Mouse (Mus musculus) heart, embryonic 14.5 days (tissue): Measurements from ENCODE around the gene Crip2. TPM values are rescaled to one million over a fixed set of nuclear protein-coding genes. Genes with fewer than 3 reads are reported as not detected.

Experiments used
- ATAC-seq: fragments of 200-750 bp; cut with Nextera tagmentation; 2 replicates; pipeline ENCODE4 v1.8.0; 2017; ENCODE audit warnings: low read depth, moderate TSS enrichment; ENCODE audit not compliant: insufficient number of reproducible peaks, insufficient read depth, low FRiP score
- H3K27ac ChIP-seq, 2 experiments: fragments of 200-500 bp in 1 of 2; fragments of 300-500 bp in 1 of 2; sonication (generic) in 1 of 2; replicated peaks in 1 of 2; 2 replicates each; pipeline ENCODE4 v1.5.1; 2012 to 2014; ENCODE audit warnings: low read depth in 2 of 2, low read length in 2 of 2, control low read depth in 1 of 2, mild to moderate bottlenecking in 1 of 2, mixed read lengths in 1 of 2; ENCODE audit not compliant: control insufficient read depth in 1 of 2, insufficient read depth in 1 of 2
- H3K27me3 ChIP-seq: fragments of 300-500 bp; sonication (generic); 2 replicates; pipeline ENCODE4 v1.6.1; 2014; ENCODE audit warnings: mild to moderate bottlenecking, low read length, control low read depth; ENCODE audit not compliant: control insufficient read depth, insufficient read depth
- H3K36me3 ChIP-seq: fragments of 300-500 bp; sonication (generic); 2 replicates; pipeline ENCODE4 v1.6.1; 2014; ENCODE audit warnings: mild to moderate bottlenecking, control low read depth, low read length, mixed read lengths; ENCODE audit not compliant: control insufficient read depth, insufficient read depth
- H3K4me1 ChIP-seq, 2 experiments: fragments of 200-500 bp in 1 of 2; fragments of 300-500 bp in 1 of 2; sonication (generic) in 1 of 2; 2 replicates each; pipeline ENCODE4 v1.6.1; 2012 to 2014; ENCODE audit warnings: low read length in 2 of 2, control low read depth in 1 of 2, mixed read lengths in 1 of 2; ENCODE audit not compliant: control insufficient read depth in 2 of 2, insufficient read depth in 2 of 2
- H3K4me2 ChIP-seq: fragments of 300-500 bp; sonication (generic); 2 replicates; pipeline ENCODE4 v1.6.1; 2014; ENCODE audit warnings: mild to moderate bottlenecking, low read length
- H3K4me3 ChIP-seq, 2 experiments: fragments of 200-500 bp in 1 of 2; fragments of 300-500 bp in 1 of 2; sonication (generic) in 1 of 2; 2 replicates each; pipeline ENCODE4 v1.5.1; 2012 to 2014; ENCODE audit warnings: low read length in 2 of 2, mild to moderate bottlenecking in 2 of 2, control low read depth in 1 of 2, low read depth in 1 of 2, moderate library complexity in 1 of 2; ENCODE audit not compliant: control insufficient read depth in 1 of 2, insufficient read depth in 1 of 2
- H3K9ac ChIP-seq: fragments of 300-500 bp; sonication (generic); 2 replicates; pipeline ENCODE4 v1.6.1; 2014; ENCODE audit warnings: mild to moderate bottlenecking, low read length
- H3K9me3 ChIP-seq: fragments of 300-500 bp; sonication (generic); 2 replicates; pipeline ENCODE4 v1.6.1; 2016; ENCODE audit warnings: low read length, control low read depth; ENCODE audit not compliant: control insufficient read depth
- WGBS: fragments of 180-500 bp; shearing (Covaris S2); extraction: QIAGEN DNeasy Blood & Tissue Kit; methylation state at CpG from one replicate; pipeline ENCODE4 v1.1.7; 2014; 5-methylcytosine and 5-hydroxymethylcytosine counted together
- polyA plus RNA-seq: library from polyadenylated mRNA; unstranded; fragments of >200 nt; fragmentation: Nextera tagmentation; extraction: Ambion mirVana; gene quantifications from 2 replicates; pipeline ENCODE4 v1.2.1, GENCODE M21; 2014

Crip2 gene
- polyA plus RNA-seq, 1 experiment from 2014 or later = 1,706 TPM

DNA sequence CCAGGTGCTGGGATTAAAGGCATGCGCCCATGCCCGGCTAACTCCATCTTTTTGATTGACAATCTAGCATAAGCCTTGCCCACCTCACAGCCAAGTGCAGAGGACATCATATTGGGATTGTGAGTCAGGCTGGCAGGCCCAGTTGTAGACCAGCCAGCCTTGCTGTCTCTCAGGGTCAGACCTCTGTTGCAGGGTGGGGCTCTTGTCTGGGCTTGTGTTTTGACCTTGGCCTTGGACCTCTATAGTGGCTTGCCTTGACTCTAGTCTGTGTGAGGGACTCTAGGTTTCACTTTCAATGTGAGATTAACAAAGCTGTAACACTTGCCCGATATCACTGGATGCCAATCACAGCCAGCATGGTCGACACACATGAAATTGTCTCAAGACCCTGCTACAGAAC is 25.9 kb upstream of the Crip2 start:
- ATAC-seq = no peak
- no peak overlapping the region for H3K27ac ChIP-seq
- H3K36me3 ChIP-seq = peaks cover 66% of the 10 kb centered on the region
- H3K9ac ChIP-seq = no peak overlapping the region
- H3K4me1 ChIP-seq = peaks cover 2 to 9% of the 10 kb centered on the region in 2 experiments; a peak in 2 of 4 replicates
- WGBS = 79% methylated on average over 4 of the region's 4 CpGs
- no peaks in the 10 kb centered on the region for H3K27me3 ChIP-seq
- no peak overlapping the region for H3K4me3 ChIP-seq
- H3K4me2 ChIP-seq = no peak overlapping the region
- no peaks in the 10 kb centered on the region for H3K9me3 ChIP-seq

DNA sequence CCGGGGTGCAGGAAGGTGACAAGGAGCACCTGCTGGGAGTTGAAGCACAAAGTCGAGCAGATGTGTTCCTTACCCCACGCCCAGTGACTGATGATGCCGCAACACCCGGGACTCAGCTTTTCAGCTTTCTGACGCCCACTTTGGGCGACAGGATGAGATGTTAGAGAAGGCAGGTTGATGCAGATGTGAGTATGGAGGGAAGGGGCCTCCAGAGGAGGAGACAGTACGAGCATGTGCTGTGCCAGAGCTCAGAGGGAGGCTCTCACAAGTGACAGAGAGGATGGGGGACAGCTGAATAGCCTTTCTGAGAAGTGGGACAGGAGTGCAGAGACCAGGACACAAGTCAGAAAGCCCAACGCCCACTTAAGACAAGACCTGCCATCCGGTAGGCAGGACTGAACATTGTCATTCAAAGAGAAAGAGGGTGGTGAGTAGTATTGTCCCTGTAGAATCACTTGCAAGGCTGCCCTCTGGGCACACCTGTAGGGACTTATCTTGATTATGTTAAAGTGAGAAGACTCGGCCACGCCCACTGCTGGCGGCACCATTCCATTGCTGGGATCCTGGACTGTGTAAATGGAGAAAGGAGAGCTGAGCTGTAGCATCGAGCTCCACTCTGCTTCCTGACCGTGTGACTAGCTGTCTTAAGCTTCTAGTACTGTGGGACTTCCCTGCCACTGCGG is 25.0 kb upstream of the Crip2 start:
- no peak overlapping the region for H3K9ac ChIP-seq
- WGBS = 79% methylated on average over 16 of the region's 16 CpGs
- no peak for ATAC-seq
- H3K27me3 ChIP-seq = no peaks in the 10 kb centered on the region
- no peaks in the 10 kb centered on the region for H3K9me3 ChIP-seq
- H3K36me3 ChIP-seq = peaks cover 66% of the 10 kb centered on the region
- no peak overlapping the region for H3K4me2 ChIP-seq
- no peak overlapping the region for H3K27ac ChIP-seq
- no peak overlapping the region for H3K4me3 ChIP-seq
- H3K4me1 ChIP-seq = peaks cover 4 to 13% of the 10 kb centered on the region in 2 experiments; a peak in 3 of 4 replicates

DNA sequence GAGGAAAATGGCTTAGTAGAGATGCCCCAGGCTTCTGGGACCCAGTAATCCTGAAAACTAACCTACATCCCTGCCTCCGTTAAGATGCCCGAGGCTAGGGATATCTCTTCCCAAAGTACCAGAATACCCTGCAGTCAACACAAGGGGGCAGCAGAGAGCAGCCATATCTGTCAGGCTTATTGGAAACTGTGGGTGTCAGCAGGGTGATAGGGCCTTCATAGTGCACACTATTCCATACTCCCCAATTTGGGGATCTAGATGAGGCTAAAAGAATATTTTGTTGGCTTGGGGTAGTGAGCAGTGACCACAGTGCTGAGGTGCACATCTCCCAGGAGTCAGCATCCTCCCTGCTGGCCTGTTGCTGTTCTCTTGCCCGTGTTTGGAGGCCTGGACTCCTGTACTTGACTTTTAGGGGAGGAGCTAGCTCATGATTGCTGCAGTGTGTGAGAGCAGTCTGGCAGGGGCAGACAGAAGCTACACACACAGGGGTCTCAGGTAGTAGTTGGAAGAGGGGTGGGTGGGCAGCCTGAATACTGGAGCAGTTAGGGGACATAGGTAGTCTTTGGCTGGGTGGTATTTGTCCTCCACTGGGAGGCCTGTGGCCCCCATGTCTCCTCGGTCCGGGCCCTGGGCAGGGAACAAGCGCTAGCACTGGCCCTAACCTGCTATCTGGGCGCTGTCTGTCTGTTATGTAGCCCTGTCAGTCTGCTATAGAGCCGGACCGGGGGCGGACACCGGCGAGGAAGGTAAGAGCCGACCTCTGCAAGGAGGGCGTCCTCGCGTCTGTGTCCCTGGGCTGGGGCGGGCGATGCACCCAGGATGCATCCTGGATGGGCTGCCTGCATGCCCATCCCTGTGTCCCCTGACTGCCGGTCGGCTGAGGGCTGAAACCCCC is 20.3 kb upstream of the Crip2 start:
- Histone ChIP-seq H3K4me2 (no peak overlapping the region), H3K9me3 (no peaks in the 10 kb centered on the region), H3K9ac (no peak overlapping the region), H3K4me1 (peaks cover 5 to 12% of the 10 kb centered on the region in 2 experiments), H3K27ac (peak overlapping the region in 1 of 2 experiments; percentile 19; a peak in 2 of 4 replicates), H3K4me3 (no peak overlapping the region), H3K27me3 (no peaks in the 10 kb centered on the region), H3K36me3 (peaks cover 85% of the 10 kb centered on the region)
- 81% methylated on average over 20 of the region's 20 CpGs for WGBS
- peak; percentile 62 for ATAC-seq

DNA sequence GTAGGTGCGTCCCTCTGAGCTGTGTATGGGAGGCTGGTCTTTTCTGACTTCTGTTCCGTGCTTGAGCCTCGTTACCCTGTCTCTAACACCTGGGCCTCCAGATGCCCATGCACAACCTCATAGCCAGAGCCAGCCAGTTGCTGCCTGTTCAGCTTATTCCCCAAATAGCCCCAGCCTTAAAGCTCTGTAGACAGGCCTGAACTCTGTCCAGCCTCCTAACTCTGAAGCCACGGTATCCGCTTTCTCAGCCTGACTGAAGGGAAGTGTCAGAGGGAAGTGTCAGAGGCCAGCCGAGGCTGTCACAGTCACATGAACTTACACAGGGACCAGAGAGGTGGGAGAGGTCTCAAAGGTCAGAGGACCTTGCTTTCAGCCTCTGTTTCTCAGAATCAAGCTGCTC is 15.3 kb upstream of the Crip2 start:
- H3K9me3 ChIP-seq = no peaks in the 10 kb centered on the region
- peaks cover 3 to 10% of the 10 kb centered on the region in 2 experiments for H3K4me1 ChIP-seq
- H3K27ac ChIP-seq = peak overlapping the region in 1 of 2 experiments; percentile 49; a peak in 3 of 4 replicates
- H3K9ac ChIP-seq = no peak overlapping the region
- no peaks in the 10 kb centered on the region for H3K27me3 ChIP-seq
- 58% methylated on average over 6 of the region's 6 CpGs for WGBS
- no peak overlapping the region for H3K4me2 ChIP-seq
- no peak for ATAC-seq
- H3K4me3 ChIP-seq = no peak overlapping the region
- peaks cover 97% of the 10 kb centered on the region for H3K36me3 ChIP-seq

DNA sequence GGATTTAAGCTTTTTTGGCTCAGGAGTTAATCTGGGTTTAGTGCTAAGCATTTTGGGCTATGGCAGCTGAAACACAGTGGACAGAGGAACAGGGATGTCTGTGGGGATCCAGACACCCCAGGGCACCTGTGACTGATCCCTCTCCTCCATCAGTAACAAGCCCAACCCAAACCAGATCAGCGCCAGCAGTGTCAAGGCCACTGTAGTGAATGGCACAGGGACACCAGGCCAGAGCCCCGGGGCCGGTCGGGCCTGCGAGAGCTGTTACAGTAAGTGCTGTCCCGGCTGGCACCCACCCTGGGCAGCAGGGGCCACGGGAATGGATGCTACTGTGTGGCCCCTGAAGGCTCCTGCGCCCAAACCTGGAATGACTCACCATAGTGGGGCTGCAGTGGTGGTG is 9.3 kb upstream of the Crip2 start:
- Histone ChIP-seq H3K27me3 (no peaks in the 10 kb centered on the region), H3K27ac (0 out of 4 replicates have a peak overlapping the region, but pooled peaks of 1 of the 2 experiments have one; percentile 6), H3K4me2 (no peak overlapping the region), H3K9ac (no peak overlapping the region), H3K9me3 (no peaks in the 10 kb centered on the region), H3K4me1 (peaks cover 39 to 41% of the 10 kb centered on the region in 2 experiments), H3K36me3 (peaks cover 92% of the 10 kb centered on the region), H3K4me3 (no peak overlapping the region)
- no peak for ATAC-seq
- 94% methylated on average over 8 of the region's 8 CpGs for WGBS

DNA sequence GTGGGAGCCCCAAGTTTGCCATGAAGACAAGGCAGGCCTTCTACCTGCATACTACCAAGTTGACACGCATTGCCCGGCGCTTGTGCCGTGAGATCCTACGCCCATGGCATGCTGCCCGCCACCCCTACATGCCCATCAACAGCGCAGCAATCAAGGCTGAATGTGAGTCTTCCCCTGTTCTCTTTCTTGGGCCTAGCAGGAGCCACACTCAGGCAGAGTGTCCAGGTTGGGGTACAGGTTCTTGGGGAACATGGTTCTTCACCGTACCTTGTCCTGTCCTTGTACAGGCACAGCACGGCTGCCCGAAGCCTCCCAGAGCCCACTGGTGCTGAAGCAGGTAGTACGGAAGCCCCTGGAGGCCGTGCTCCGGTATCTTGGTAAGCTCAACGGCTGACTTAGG is 8.4 kb upstream of the Crip2 start:
- WGBS = 92% methylated on average over 14 of the region's 14 CpGs
- H3K4me3 ChIP-seq = no peak overlapping the region
- H3K4me2 ChIP-seq = no peak overlapping the region
- no peaks in the 10 kb centered on the region for H3K27me3 ChIP-seq
- ATAC-seq = no peak
- peaks cover 47 to 50% of the 10 kb centered on the region in 2 experiments for H3K4me1 ChIP-seq
- H3K9me3 ChIP-seq = no peaks in the 10 kb centered on the region
- peak overlapping the region; percentile 91 to 97 for H3K27ac ChIP-seq
- peaks cover 92% of the 10 kb centered on the region for H3K36me3 ChIP-seq
- no peak overlapping the region; the same call in 1 of the 2 replicates for H3K9ac ChIP-seq

DNA sequence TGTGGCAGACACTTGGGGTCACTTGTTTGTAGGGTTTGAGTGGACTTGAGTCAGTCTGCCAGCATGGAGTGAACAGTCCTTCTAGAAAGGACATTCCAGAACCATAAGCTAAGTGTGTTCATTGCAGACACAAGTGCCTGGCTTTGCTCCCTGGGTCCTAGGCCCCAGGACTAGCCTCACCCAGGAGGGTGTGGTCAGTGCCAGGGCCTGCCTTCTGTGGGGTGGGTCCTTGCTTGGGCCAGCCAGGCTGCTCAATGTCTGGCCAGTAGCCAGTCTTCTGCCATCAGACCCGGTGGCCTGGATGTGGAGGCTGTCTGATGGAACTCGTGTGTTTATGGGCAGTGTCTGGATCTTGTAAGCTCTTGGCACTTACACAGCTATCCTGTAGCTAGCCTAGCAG is 7.5 kb upstream of the Crip2 start:
- Histone ChIP-seq H3K36me3 (peaks cover 92% of the 10 kb centered on the region), H3K4me2 (peak overlapping the region; percentile 38; the same call in 1 of the 2 replicates), H3K27ac (peak overlapping the region; percentile 94 to 97), H3K4me3 (no peak overlapping the region), H3K4me1 (peaks cover 56 to 60% of the 10 kb centered on the region in 2 experiments), H3K27me3 (no peaks in the 10 kb centered on the region), H3K9me3 (no peaks in the 10 kb centered on the region), H3K9ac (peak overlapping the region; percentile 52; the same call in 1 of the 2 replicates)
- ATAC-seq = peak; percentile 92
- 7% methylated on average over 2 of the region's 2 CpGs for whole genome bisulfite sequencing
